Mouse (Mus musculus): ENCODE data around the gene Vmn1r41. TPM values are rescaled to one million over a fixed set of nuclear protein-coding genes. Genes with fewer than 3 reads are reported as not detected.

Gene Vmn1r41
- not detected in 2 replicates for polyA plus RNA-seq (2015; fragmentation: Nextera tagmentation; extraction: Ambion mirVana)

DNA sequence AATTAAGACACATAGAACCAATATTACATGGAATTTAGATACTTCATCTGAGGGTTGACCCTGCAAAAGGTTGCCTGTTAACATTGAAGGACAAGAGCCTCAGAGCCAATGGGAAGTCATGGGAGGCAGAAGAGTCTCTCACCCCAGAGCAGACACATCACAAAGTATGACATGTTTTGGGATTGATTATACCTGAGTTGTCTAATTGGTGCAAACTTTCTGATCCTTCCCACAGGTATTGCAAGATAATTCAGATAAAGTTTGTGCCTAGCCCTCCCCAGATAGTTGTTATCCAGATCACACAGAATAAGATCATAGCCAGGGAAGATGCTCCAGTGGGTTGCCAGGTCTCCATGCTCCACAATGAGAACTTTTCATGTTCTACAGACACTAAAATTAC, at the start of gene Vmn1r41:
Gene Vmn1r41 (plus strand): TSS at position 301 of the 400 bp plus-strand sequence.

DNA sequence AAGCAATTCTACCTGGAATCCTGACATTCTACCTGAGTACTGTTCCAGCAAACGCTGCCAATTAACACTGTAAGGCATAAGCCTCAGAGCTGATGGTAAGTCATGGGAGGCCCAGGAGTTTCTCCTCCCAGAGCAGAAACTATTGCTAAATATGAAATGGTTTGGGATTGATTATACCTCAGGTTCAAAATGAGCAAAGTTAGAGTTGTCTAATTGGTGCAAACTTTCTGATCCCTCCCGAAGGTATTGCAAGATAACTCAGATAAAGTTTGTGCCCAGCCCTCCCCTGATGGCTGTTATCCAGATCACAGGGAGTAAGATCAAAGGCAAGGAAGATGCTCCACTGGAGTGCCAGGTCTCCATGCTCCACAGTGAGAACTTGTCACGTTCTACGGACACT, 33.3 kb upstream of the Vmn1r41 start, which contains the start of gene Vmn1r40:
Gene Vmn1r40 (plus strand): TSS at position 301 of the 400 bp plus-strand sequence.

Other genes starting within 250 kb of the Vmn1r41 start
- gene Chchd6, start 145.1 kb upstream of the Vmn1r41 start, polyA plus RNA-seq (2015; fragmentation: Nextera tagmentation; extraction: Ambion mirVana), result 21.1 and 23.9 TPM in 2 replicates
- 10.5 and 12.2 TPM in 2 replicates for gene Txnrd3, start 96.8 kb upstream of the Vmn1r41 start, polyA plus RNA-seq (2015; fragmentation: Nextera tagmentation; extraction: Ambion mirVana)
- gene Vmn1r40, start 33.2 kb upstream of the Vmn1r41 start, polyA plus RNA-seq (2015; fragmentation: Nextera tagmentation; extraction: Ambion mirVana), result not detected in 2 replicates
- gene Vmn1r42, start 135.6 kb downstream of the Vmn1r41 start, polyA plus RNA-seq (2015; fragmentation: Nextera tagmentation; extraction: Ambion mirVana), result not detected in 2 replicates
- not detected in 2 replicates for gene Vmn1r43, start 135.6 kb downstream of the Vmn1r41 start, polyA plus RNA-seq (2015; fragmentation: Nextera tagmentation; extraction: Ambion mirVana)
- gene Vmn1r44, start 142.9 kb downstream of the Vmn1r41 start, polyA plus RNA-seq (2015; fragmentation: Nextera tagmentation; extraction: Ambion mirVana), result not detected in 2 replicates
- not detected in 2 replicates for gene Vmn1r45, start 199.8 kb downstream of the Vmn1r41 start, polyA plus RNA-seq (2015; fragmentation: Nextera tagmentation; extraction: Ambion mirVana)
- gene Vmn1r46, start 228.5 kb downstream of the Vmn1r41 start, polyA plus RNA-seq (2015; fragmentation: Nextera tagmentation; extraction: Ambion mirVana), result not detected in 2 replicates

All from urinary bladder, postnatal 0 days (tissue).